Mouse (Mus musculus) hindbrain, embryonic 10.5 days (tissue): ENCODE measurements around the gene Zfp937. TPM values are rescaled to one million over a fixed set of nuclear protein-coding genes. Genes with fewer than 3 reads are reported as not detected.
"Not testable (repeated sequence)": the region's sequence is repeated elsewhere in the genome, so short reads cannot be mapped to it uniquely, and the experiment has no call there.

Source experiments
- DNase-seq: peaks from one replicate; pipeline ENCODE4 v3.0.0-alpha.2; 2017; ENCODE audit warnings: low spot score
- H3K27ac ChIP-seq: fragments of 300-500 bp; sonication (generic); 2 replicates; pipeline ENCODE4 v1.5.1; 2016; ENCODE audit warnings: mild to moderate bottlenecking, moderate library complexity
- H3K27me3 ChIP-seq: fragments of 300-500 bp; sonication (generic); 2 replicates; pipeline ENCODE4 v1.6.1; 2016; ENCODE audit warnings: mild to moderate bottlenecking; ENCODE audit not compliant: poor library complexity, insufficient read depth, severe bottlenecking
- H3K36me3 ChIP-seq: fragments of 300-500 bp; sonication (generic); 2 replicates; pipeline ENCODE4 v1.6.1; 2016; ENCODE audit warnings: mild to moderate bottlenecking, moderate library complexity
- H3K4me1 ChIP-seq: fragments of 300-500 bp; sonication (generic); replicated peaks from 2 replicates; pipeline ENCODE4 v1.6.1; 2016; ENCODE audit warnings: mild to moderate bottlenecking
- H3K4me3 ChIP-seq: fragments of 300-500 bp; sonication (generic); 2 replicates; pipeline ENCODE4 v1.5.1; 2016; ENCODE audit warnings: mild to moderate bottlenecking, moderate library complexity
- H3K9me3 ChIP-seq: fragments of 300-500 bp; sonication (generic); 2 replicates; pipeline ENCODE4 v1.6.1; 2016; ENCODE audit warnings: mild to moderate bottlenecking, moderate library complexity
- WGBS: fragments of 180-500 bp; shearing (Covaris S2); methylation state at CpG from one replicate; pipeline ENCODE4 v1.1.7; 2016; 5-methylcytosine and 5-hydroxymethylcytosine counted together
- polyA plus RNA-seq: library from polyadenylated mRNA; unstranded; fragments of >200 nt; fragmentation: Nextera tagmentation; extraction: Ambion mirVana; gene quantifications from 2 replicates; pipeline ENCODE4 v1.2.1, GENCODE M21; 2016

Zfp937 gene
- 8.5 and 11.0 TPM in 2 replicates for polyA plus RNA-seq

GRCm38 (mm10) chr2:150217600-150218362 lies at the start of gene Zfp937:
Gene Zfp937 (plus strand): TSS chr2:150218073.
- H3K36me3 ChIP-seq, H3K4me1 ChIP-seq, H3K9me3 ChIP-seq, H3K27me3 ChIP-seq: not testable (repeated sequence)
- Histone ChIP-seq H3K27ac (peak within 1 kb of the TSS; percentile 75), H3K4me3 (peak within 1 kb of the TSS; percentile 54)
- 2% methylated on average over 15 of the region's 15 CpGs for WGBS
- DNase-seq, result peak; percentile 59

GRCm38 (mm10) chr2:150173833-150174232 lies 44.0 kb upstream of the Zfp937 start:
- no peaks in the 10 kb centered on the region for H3K36me3 ChIP-seq
- no peaks in the 10 kb centered on the region for H3K27me3 ChIP-seq
- H3K27ac ChIP-seq, result no peak overlapping the region
- H3K9me3 ChIP-seq, result peaks cover 23% of the 10 kb centered on the region
- H3K4me1 ChIP-seq, result no peaks in the 10 kb centered on the region
- no peak overlapping the region for H3K4me3 ChIP-seq
- no peak for DNase-seq

GRCm38 (mm10) chr2:150179579-150179978 lies 38.3 kb upstream of the Zfp937 start, which contains the start of gene Gm10770:
Gene Gm10770 (minus strand): TSS chr2:150179679.
- 90% methylated on average over 4 of the region's 4 CpGs for WGBS
- DNase-seq, H3K4me1 ChIP-seq, H3K27me3 ChIP-seq, H3K27ac ChIP-seq, H3K36me3 ChIP-seq, H3K4me3 ChIP-seq: not testable (repeated sequence)
- peaks cover 27% of the 10 kb centered on the region for H3K9me3 ChIP-seq

- H3K36me3 ChIP-seq, DNase-seq, H3K4me3 ChIP-seq, H3K4me1 ChIP-seq, H3K27me3 ChIP-seq, H3K27ac ChIP-seq: not testable (repeated sequence)
- peaks cover 23% of the 10 kb centered on the region for H3K9me3 ChIP-seq
Measured at GRCm38 (mm10) chr2:150181046-150181445, 36.8 kb upstream of the Zfp937 start.

- WGBS, result 83% methylated on average over 7 of the region's 7 CpGs
- H3K4me1 ChIP-seq, H3K27ac ChIP-seq, H3K27me3 ChIP-seq, H3K36me3 ChIP-seq, H3K4me3 ChIP-seq, DNase-seq: not testable (repeated sequence)
- H3K9me3 ChIP-seq, result peaks cover 20% of the 10 kb centered on the region
Measured at GRCm38 (mm10) chr2:150181570-150181999, 36.3 kb upstream of the Zfp937 start, which contains the start of gene Gm14139. Gene Gm14139 (plus strand): TSS chr2:150181755.

- H3K36me3 ChIP-seq, H3K9me3 ChIP-seq, DNase-seq, H3K27me3 ChIP-seq, H3K4me1 ChIP-seq: not testable (repeated sequence)
- Histone ChIP-seq H3K27ac (peak overlapping the region; percentile 75), H3K4me3 (peak overlapping the region; percentile 54)
- 29% methylated on average over 4 of the region's 4 CpGs for WGBS
Measured at GRCm38 (mm10) chr2:150218363-150218725, 471 bp downstream of the Zfp937 start.

- not testable (repeated sequence) for H3K27me3 ChIP-seq, H3K4me3 ChIP-seq, H3K27ac ChIP-seq, DNase-seq, H3K4me1 ChIP-seq, H3K9me3 ChIP-seq, H3K36me3 ChIP-seq
Measured at GRCm38 (mm10) chr2:150223263-150223662, 5.4 kb downstream of the Zfp937 start.

- H3K27me3 ChIP-seq, result no peaks in the 10 kb centered on the region
- peaks cover 49% of the 10 kb centered on the region for H3K9me3 ChIP-seq
- no peaks in the 10 kb centered on the region for H3K4me1 ChIP-seq
- H3K27ac ChIP-seq, result no peak overlapping the region
- peaks cover 29% of the 10 kb centered on the region for H3K36me3 ChIP-seq
- H3K4me3 ChIP-seq, result no peak overlapping the region
- DNase-seq, result no peak
- WGBS, result 84% methylated on average over 2 of the region's 2 CpGs
Measured at GRCm38 (mm10) chr2:150243211-150243610, 25.3 kb downstream of the Zfp937 start.

GRCm38 (mm10) chr2:150255491-150255890 lies 37.6 kb downstream of the Zfp937 start, which contains the start of gene Gm21994:
Gene Gm21994 (minus strand): TSS chr2:150255591.
- 69% methylated on average over 2 of the region's 2 CpGs for WGBS

GRCm38 (mm10) chr2:150256861-150257260 lies 39.0 kb downstream of the Zfp937 start:
- WGBS, result 74% methylated on average over 2 of the region's 2 CpGs
- not testable (repeated sequence) for H3K27me3 ChIP-seq, H3K4me1 ChIP-seq, H3K9me3 ChIP-seq, H3K36me3 ChIP-seq, DNase-seq, H3K4me3 ChIP-seq, H3K27ac ChIP-seq

More at GRCm38 (mm10) chr2:150255491-150255890, 37.6 kb downstream of the Zfp937 start, which contains the start of gene Gm21994:
- not testable (repeated sequence) for DNase-seq, H3K36me3 ChIP-seq, H3K27ac ChIP-seq, H3K9me3 ChIP-seq, H3K4me3 ChIP-seq, H3K4me1 ChIP-seq, H3K27me3 ChIP-seq

- DNase-seq, H3K9me3 ChIP-seq, H3K27me3 ChIP-seq, H3K27ac ChIP-seq, H3K36me3 ChIP-seq, H3K4me3 ChIP-seq, H3K4me1 ChIP-seq: not testable (repeated sequence)
- WGBS, result 81% methylated on average over 4 of the region's 4 CpGs
Measured at GRCm38 (mm10) chr2:150257291-150257690, 39.4 kb downstream of the Zfp937 start, which contains the start of gene Gm14124. Gene Gm14124 (plus strand): TSS chr2:150257517.
